Mouse (Mus musculus) leukemia stem cell, adult 10-12 weeks (primary cell): Measurements from ENCODE around the gene Taf4. TPM values are rescaled to one million over a fixed set of nuclear protein-coding genes. Genes with fewer than 3 reads are reported as not detected.

Source experiments
- polyA plus RNA-seq: library from polyadenylated mRNA; stranded (reverse); fragments of >175 nt; gene quantifications from 2 replicates; pipeline ENCODE4 v1.2.3, GENCODE M21; 2012; ENCODE audit warnings: low replicate concordance

Taf4 gene
- polyA plus RNA-seq, result 21.3 and 35.7 TPM in 2 replicates

DNA sequence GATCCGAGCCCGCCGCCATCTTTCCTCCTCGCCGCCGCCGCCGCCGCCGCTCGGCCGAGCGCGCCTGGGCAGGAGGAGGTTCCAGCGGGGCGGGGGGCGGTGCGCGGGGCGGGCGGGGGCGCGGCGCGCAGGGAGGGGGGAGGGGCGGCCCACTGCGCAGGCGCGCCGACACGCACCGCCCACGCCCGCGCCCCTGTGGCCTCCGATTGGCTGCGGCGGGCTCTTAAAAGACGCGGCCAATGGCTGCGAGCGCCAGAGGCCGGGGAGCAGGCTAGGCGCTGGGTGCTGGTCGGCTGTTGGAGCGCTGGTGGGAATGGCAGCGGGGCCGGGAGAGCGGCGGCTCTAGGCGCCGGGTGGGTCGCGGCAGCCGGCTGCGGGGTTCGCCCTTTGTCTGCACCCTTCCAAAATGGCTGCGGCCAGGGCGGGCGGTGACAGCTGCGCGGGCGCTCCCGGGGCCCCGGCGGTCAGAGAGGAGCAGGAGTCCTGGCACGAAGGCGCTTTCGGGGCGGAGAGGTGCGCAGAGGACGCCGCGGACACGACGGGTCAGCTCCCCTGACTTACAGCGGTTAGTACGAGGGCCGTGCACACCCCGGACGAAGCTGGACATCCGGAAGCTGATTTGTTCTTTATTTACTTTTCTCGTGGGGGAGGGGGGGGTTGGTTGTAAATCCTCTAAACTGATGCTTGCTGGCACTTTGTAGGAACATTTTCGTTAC is at the start of gene Taf4:
Taf4 (minus strand) TSS at position 19 of the 716 bp plus-strand sequence.

GRCm38 (mm10) chr2:180024401-180025098 is 48.1 kb upstream of the Taf4 start, which contains the start of gene Lsm14b:
Gene Lsm14b, plus strand, starts transcription at chr2:180024987.

Other genes with a start within 250 kb of the Taf4 start
- 52.2 and 62.2 TPM in 2 replicates for gene Lsm14b, start 48.3 kb upstream of the Taf4 start, polyA plus RNA-seq
- 23.6 and 70.9 TPM in 2 replicates for gene Psma7, start 65.8 kb upstream of the Taf4 start, polyA plus RNA-seq
- gene Ss18l1, start 65.9 kb upstream of the Taf4 start, polyA plus RNA-seq, result 1.4 and 1.7 TPM in 2 replicates
- gene Mtg2, start 93.9 kb upstream of the Taf4 start, polyA plus RNA-seq, result 14.0 and 15.4 TPM in 2 replicates
- gene Hrh3, start 127.8 kb upstream of the Taf4 start, polyA plus RNA-seq, result 0.42 TPM in 1 of 2 replicates, not detected in the other
- gene Osbpl2, start 142.7 kb upstream of the Taf4 start, polyA plus RNA-seq, result 7.7 and 35.6 TPM in 2 replicates
- gene Adrm1, start 194.8 kb upstream of the Taf4 start, polyA plus RNA-seq, result 761 and 1,456 TPM in 2 replicates
- 3.2 and 3.3 TPM in 2 replicates for gene Lama5, start 249.2 kb upstream of the Taf4 start, polyA plus RNA-seq